Mouse (Mus musculus): Measurements from ENCODE around the gene Snx19.

- TF ChIP-seq ZNF384 (IDR thresholded peaks at IDR 0.05; ENCODE audit: low read depth, low read length) (no peak), HCFC1 (IDR thresholded peaks at IDR 0.05; ENCODE audit: borderline replicate concordance, insufficient read depth, low read length) (no peak), MAFK (IDR thresholded peaks at IDR 0.05; ENCODE audit: insufficient read depth, low read depth, low read length) (no peak)
Observed at GRCm38 (mm10) chr9:30430447-30430846, 3.5 kb downstream of the Snx19 start.

All from ES-E14 (cell line).